Mouse (Mus musculus) CH12.LX (cell line): ENCODE data around the gene Endou.

Source experiments
- CTCF ChIP-seq, 2 experiments: IDR thresholded peaks in 1 of 2; conservative IDR thresholded peaks in 1 of 2; 2 replicates each; pipeline ENCODE4 v1.5.1; 2011 to 2012; ENCODE audit warnings: low read depth in 2 of 2, low read length in 2 of 2, improper control_type of control experiment in 1 of 2, inconsistent platforms in 1 of 2, mild to moderate bottlenecking in 1 of 2, moderate library complexity in 1 of 2
- POLR2A ChIP-seq: IDR thresholded peaks from 2 replicates; pipeline ENCODE4 v1.6.1; 2011; ENCODE audit warnings: low read depth, mild to moderate bottlenecking, improper control_type of control experiment, low read length
- USF2 ChIP-seq: conservative IDR thresholded peaks from 2 replicates; pipeline ENCODE4 v1.6.1; 2011; ENCODE audit warnings: low read depth, low read length, improper control_type of control experiment

- TF ChIP-seq POLR2A, result no peak
- TF ChIP-seq CTCF (conservative IDR thresholded peaks at IDR 0.05 in 1 of 2, IDR thresholded peaks at IDR 0.05 in 1 of 2; ENCODE audit: low read depth in 2 of 2, low read length in 2 of 2), result no peak
- no peak for TF ChIP-seq USF2
These were observed 42.0 kb upstream of the Endou start for GRCm38 (mm10) chr15:97773108-97773507.
